Mouse (Mus musculus): ENCODE data around the gene Rora. TPM values are rescaled to one million over a fixed set of nuclear protein-coding genes. Genes with fewer than 3 reads are reported as not detected.

Rora gene
- polyA plus RNA-seq, 1 experiment from 2014 or later = 9.4 TPM

- Histone ChIP-seq H3K4me3 (ENCODE audit: low read length) (no peak overlapping the region), H3K9me3 (ENCODE audit: low read length) (no peaks in the 10 kb centered on the region), H3K36me3 (ENCODE audit: insufficient read depth, low read length) (no peaks in the 10 kb centered on the region), H3K27ac (ENCODE audit: low read length) (no peak overlapping the region), H3K9ac (replicated peaks; ENCODE audit: low read length) (no peak overlapping the region), H3K4me2 (replicated peaks; ENCODE audit: low read depth, low read length) (no peak overlapping the region), H3K4me1 (ENCODE audit: insufficient read depth, low read length) (no peaks in the 10 kb centered on the region), H3K27me3 (ENCODE audit: insufficient read depth, low read length) (no peaks in the 10 kb centered on the region)
- ATAC-seq (ENCODE audit: low FRiP score, low TSS enrichment) = no peak
- WGBS = 57% methylated on average over 13 of the region's 13 CpGs
Measured at GRCm38 (mm10) chr9:68966540-68966939, 313.0 kb downstream of the Rora start.

GRCm38 (mm10) chr9:68970074-68970473 is 316.5 kb downstream of the Rora start:
- no peak for ATAC-seq (ENCODE audit: low FRiP score, low TSS enrichment)
- H3K9me3 ChIP-seq (ENCODE audit: low read length) = no peaks in the 10 kb centered on the region
- WGBS = 83% methylated on average over 6 of the region's 6 CpGs
- no peak overlapping the region for H3K27ac ChIP-seq (ENCODE audit: low read length)
- H3K9ac ChIP-seq (replicated peaks; ENCODE audit: low read length) = no peak overlapping the region
- no peaks in the 10 kb centered on the region for H3K27me3 ChIP-seq (ENCODE audit: insufficient read depth, low read length)
- H3K4me2 ChIP-seq (replicated peaks; ENCODE audit: low read depth, low read length) = no peak overlapping the region
- H3K4me3 ChIP-seq (ENCODE audit: low read length) = no peak overlapping the region
- no peaks in the 10 kb centered on the region for H3K36me3 ChIP-seq (ENCODE audit: insufficient read depth, low read length)
- no peaks in the 10 kb centered on the region for H3K4me1 ChIP-seq (ENCODE audit: insufficient read depth, low read length)

- Histone ChIP-seq H3K4me2 (replicated peaks; ENCODE audit: low read depth, low read length) (no peak overlapping the region), H3K4me1 (ENCODE audit: insufficient read depth, low read length) (no peaks in the 10 kb centered on the region), H3K9ac (replicated peaks; ENCODE audit: low read length) (no peak overlapping the region), H3K4me3 (ENCODE audit: low read length) (no peak overlapping the region), H3K9me3 (ENCODE audit: low read length) (no peaks in the 10 kb centered on the region), H3K36me3 (ENCODE audit: insufficient read depth, low read length) (no peaks in the 10 kb centered on the region), H3K27ac (ENCODE audit: low read length) (no peak overlapping the region), H3K27me3 (ENCODE audit: insufficient read depth, low read length) (no peaks in the 10 kb centered on the region)
- ATAC-seq (ENCODE audit: low FRiP score, low TSS enrichment) = no peak
- 91% methylated on average over 7 of the region's 7 CpGs for WGBS
Measured at GRCm38 (mm10) chr9:68972277-68972676, 318.7 kb downstream of the Rora start.

- WGBS = 78% methylated on average over 2 of the region's 2 CpGs
- Histone ChIP-seq H3K9ac (replicated peaks; ENCODE audit: low read length) (no peak overlapping the region), H3K4me1 (ENCODE audit: insufficient read depth, low read length) (no peaks in the 10 kb centered on the region), H3K4me3 (ENCODE audit: low read length) (no peak overlapping the region), H3K4me2 (replicated peaks; ENCODE audit: low read depth, low read length) (no peak overlapping the region), H3K27me3 (ENCODE audit: insufficient read depth, low read length) (no peaks in the 10 kb centered on the region), H3K9me3 (ENCODE audit: low read length) (no peaks in the 10 kb centered on the region), H3K36me3 (ENCODE audit: insufficient read depth, low read length) (no peaks in the 10 kb centered on the region), H3K27ac (ENCODE audit: low read length) (no peak overlapping the region)
- ATAC-seq (ENCODE audit: low FRiP score, low TSS enrichment) = no peak
Measured at GRCm38 (mm10) chr9:68974517-68974916, 320.9 kb downstream of the Rora start.

- no peaks in the 10 kb centered on the region for H3K27me3 ChIP-seq (ENCODE audit: insufficient read depth, low read length)
- no peaks in the 10 kb centered on the region for H3K4me1 ChIP-seq (ENCODE audit: insufficient read depth, low read length)
- H3K36me3 ChIP-seq (ENCODE audit: insufficient read depth, low read length) = no peaks in the 10 kb centered on the region
- H3K27ac ChIP-seq (ENCODE audit: low read length) = no peak overlapping the region
- ATAC-seq (ENCODE audit: low FRiP score, low TSS enrichment) = no peak
- H3K9ac ChIP-seq (replicated peaks; ENCODE audit: low read length) = no peak overlapping the region
- H3K4me2 ChIP-seq (replicated peaks; ENCODE audit: low read depth, low read length) = no peak overlapping the region
- no peaks in the 10 kb centered on the region for H3K9me3 ChIP-seq (ENCODE audit: low read length)
- 85% methylated on average over 5 of the region's 5 CpGs for WGBS
- no peak overlapping the region for H3K4me3 ChIP-seq (ENCODE audit: low read length)
Measured at GRCm38 (mm10) chr9:68976136-68976535, 322.6 kb downstream of the Rora start.

- H3K36me3 ChIP-seq (ENCODE audit: insufficient read depth, low read length) = no peaks in the 10 kb centered on the region
- no peaks in the 10 kb centered on the region for H3K9me3 ChIP-seq (ENCODE audit: low read length)
- H3K4me2 ChIP-seq (replicated peaks; ENCODE audit: low read depth, low read length) = no peak overlapping the region
- H3K4me1 ChIP-seq (ENCODE audit: insufficient read depth, low read length) = no peaks in the 10 kb centered on the region
- WGBS = 83% methylated on average over 4 of the region's 4 CpGs
- no peaks in the 10 kb centered on the region for H3K27me3 ChIP-seq (ENCODE audit: insufficient read depth, low read length)
- no peak for ATAC-seq (ENCODE audit: low FRiP score, low TSS enrichment)
- no peak overlapping the region for H3K27ac ChIP-seq (ENCODE audit: low read length)
- no peak overlapping the region for H3K9ac ChIP-seq (replicated peaks; ENCODE audit: low read length)
- H3K4me3 ChIP-seq (ENCODE audit: low read length) = no peak overlapping the region
Measured at GRCm38 (mm10) chr9:68976851-68977250, 323.3 kb downstream of the Rora start.

GRCm38 (mm10) chr9:68978656-68979055 is 325.1 kb downstream of the Rora start:
- no peak overlapping the region for H3K9ac ChIP-seq (replicated peaks; ENCODE audit: low read length)
- no peak overlapping the region for H3K4me3 ChIP-seq (ENCODE audit: low read length)
- no peaks in the 10 kb centered on the region for H3K36me3 ChIP-seq (ENCODE audit: insufficient read depth, low read length)
- no peaks in the 10 kb centered on the region for H3K4me1 ChIP-seq (ENCODE audit: insufficient read depth, low read length)
- ATAC-seq (ENCODE audit: low FRiP score, low TSS enrichment) = no peak
- no peaks in the 10 kb centered on the region for H3K27me3 ChIP-seq (ENCODE audit: insufficient read depth, low read length)
- WGBS = 71% methylated on average over 4 of the region's 4 CpGs
- no peak overlapping the region for H3K27ac ChIP-seq (ENCODE audit: low read length)
- H3K9me3 ChIP-seq (ENCODE audit: low read length) = no peaks in the 10 kb centered on the region
- no peak overlapping the region for H3K4me2 ChIP-seq (replicated peaks; ENCODE audit: low read depth, low read length)

GRCm38 (mm10) chr9:68980041-68980440 is 326.5 kb downstream of the Rora start:
- no peaks in the 10 kb centered on the region for H3K9me3 ChIP-seq (ENCODE audit: low read length)
- WGBS = 56% methylated on average over 4 of the region's 4 CpGs

GRCm38 (mm10) chr9:68985046-68985445 is 331.5 kb downstream of the Rora start:
- H3K36me3 ChIP-seq (ENCODE audit: insufficient read depth, low read length) = no peaks in the 10 kb centered on the region
- H3K4me1 ChIP-seq (ENCODE audit: insufficient read depth, low read length) = 0 out of 2 replicates have a peak, but pooled peaks cover 8% of the 10 kb centered on the region
- no peak overlapping the region for H3K9ac ChIP-seq (replicated peaks; ENCODE audit: low read length)
- ATAC-seq (ENCODE audit: low FRiP score, low TSS enrichment) = no peak
- H3K27ac ChIP-seq (ENCODE audit: low read length) = no peak overlapping the region
- no peaks in the 10 kb centered on the region for H3K9me3 ChIP-seq (ENCODE audit: low read length)
- H3K4me3 ChIP-seq (ENCODE audit: low read length) = no peak overlapping the region
- no peaks in the 10 kb centered on the region for H3K27me3 ChIP-seq (ENCODE audit: insufficient read depth, low read length)
- 72% methylated on average over 6 of the region's 6 CpGs for WGBS
- no peak overlapping the region for H3K4me2 ChIP-seq (replicated peaks; ENCODE audit: low read depth, low read length)

More at GRCm38 (mm10) chr9:68980041-68980440, 326.5 kb downstream of the Rora start:
- Histone ChIP-seq H3K4me1 (ENCODE audit: insufficient read depth, low read length) (no peaks in the 10 kb centered on the region), H3K4me3 (ENCODE audit: low read length) (no peak overlapping the region), H3K27ac (ENCODE audit: low read length) (no peak overlapping the region), H3K9ac (replicated peaks; ENCODE audit: low read length) (no peak overlapping the region), H3K27me3 (ENCODE audit: insufficient read depth, low read length) (no peaks in the 10 kb centered on the region), H3K36me3 (ENCODE audit: insufficient read depth, low read length) (no peaks in the 10 kb centered on the region), H3K4me2 (replicated peaks; ENCODE audit: low read depth, low read length) (no peak overlapping the region)
- no peak for ATAC-seq (ENCODE audit: low FRiP score, low TSS enrichment)

- H3K36me3 ChIP-seq (ENCODE audit: insufficient read depth, low read length) = no peaks in the 10 kb centered on the region
- WGBS = 67% methylated on average over 3 of the region's 3 CpGs
- H3K4me1 ChIP-seq (ENCODE audit: insufficient read depth, low read length) = 0 out of 2 replicates have a peak, but pooled peaks cover 8% of the 10 kb centered on the region
- H3K9me3 ChIP-seq (ENCODE audit: low read length) = no peaks in the 10 kb centered on the region
- no peak overlapping the region for H3K9ac ChIP-seq (replicated peaks; ENCODE audit: low read length)
- no peak overlapping the region for H3K4me2 ChIP-seq (replicated peaks; ENCODE audit: low read depth, low read length)
- H3K4me3 ChIP-seq (ENCODE audit: low read length) = no peak overlapping the region
- H3K27me3 ChIP-seq (ENCODE audit: insufficient read depth, low read length) = no peaks in the 10 kb centered on the region
- no peak for ATAC-seq (ENCODE audit: low FRiP score, low TSS enrichment)
- no peak overlapping the region for H3K27ac ChIP-seq (ENCODE audit: low read length)
Measured at GRCm38 (mm10) chr9:68985796-68986195, 332.2 kb downstream of the Rora start.

All from kidney, embryonic 16.5 days (tissue).